Mouse (Mus musculus): ENCODE data around the gene Shank3.
A peak's percentile ranks its signal among the peaks of the same experiment; 100 is the strongest.

GRCm38 (mm10) chr15:89494970-89495369, 4.5 kb upstream of the Shank3 start:
- TF ChIP-seq POLR2A (IDR thresholded peaks at IDR 0.05; ENCODE audit: insufficient read depth, low read length) (no peak), CTCF (IDR thresholded peaks at IDR 0.05; ENCODE audit: low read depth, low read length) (peak; percentile 59)

All from ES-Bruce4 (cell line).